Mouse (Mus musculus): ENCODE results near the gene Pik3ca. TPM values are rescaled to one million over a fixed set of nuclear protein-coding genes. Genes with fewer than 3 reads are reported as not detected.

Pik3ca gene
- total RNA-seq (2015; ENCODE audit: low replicate concordance) (13.3 and 20.1 TPM in 2 replicates), total RNA-seq (2017; ENCODE audit: low replicate concordance) (12.3 and 15.4 TPM in 2 replicates)

- peak; percentile 43 for ATAC-seq (replicated peaks; ENCODE audit: low FRiP score, poor library complexity, severe bottlenecking)
Measured at GRCm38 (mm10) chr3:32397461-32398174, at the start of gene Pik3ca. TSS of gene Pik3ca (plus strand) at chr3:32397671.

DNA sequence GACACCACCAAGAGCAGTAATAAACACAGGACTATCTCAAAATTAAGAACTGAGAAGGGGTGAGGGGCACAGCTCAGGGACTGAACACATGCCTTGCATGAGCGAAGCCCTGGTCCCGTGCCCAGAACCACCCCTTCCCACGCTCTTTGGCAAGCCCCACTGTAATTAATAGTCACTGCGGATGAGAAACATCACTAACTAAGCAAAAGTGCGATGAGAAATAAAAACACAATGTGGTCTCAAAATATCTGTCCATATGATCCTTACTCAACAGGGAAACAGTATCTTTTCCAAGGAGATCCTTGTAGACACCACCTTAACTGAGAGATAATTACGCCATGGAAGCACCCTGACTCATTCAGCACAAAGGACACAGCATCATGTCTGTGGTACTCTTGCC is 49.6 kb upstream of the Pik3ca start:
- no peak for ATAC-seq (replicated peaks; ENCODE audit: low FRiP score, poor library complexity, severe bottlenecking)

DNA sequence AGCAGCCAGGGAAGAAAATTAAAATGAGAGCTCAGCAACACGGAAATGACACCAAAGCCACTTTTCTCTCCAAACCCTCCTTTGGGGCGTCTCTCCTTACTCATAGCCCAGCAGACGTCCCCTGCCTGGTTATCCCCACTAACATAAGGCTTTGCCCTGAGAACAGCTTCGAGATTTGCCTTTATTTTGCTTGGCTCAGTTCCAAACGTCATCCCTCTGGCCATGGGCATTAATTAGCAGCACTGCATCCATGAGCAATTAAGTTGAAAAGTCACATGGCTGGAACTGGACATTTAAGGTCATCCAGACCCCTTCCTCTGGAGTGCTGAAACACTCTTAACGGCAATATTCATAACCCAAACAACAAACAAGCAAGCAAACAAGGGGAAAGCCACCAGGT is 36.2 kb upstream of the Pik3ca start:
- no peak for ATAC-seq (replicated peaks; ENCODE audit: low FRiP score, poor library complexity, severe bottlenecking)

DNA sequence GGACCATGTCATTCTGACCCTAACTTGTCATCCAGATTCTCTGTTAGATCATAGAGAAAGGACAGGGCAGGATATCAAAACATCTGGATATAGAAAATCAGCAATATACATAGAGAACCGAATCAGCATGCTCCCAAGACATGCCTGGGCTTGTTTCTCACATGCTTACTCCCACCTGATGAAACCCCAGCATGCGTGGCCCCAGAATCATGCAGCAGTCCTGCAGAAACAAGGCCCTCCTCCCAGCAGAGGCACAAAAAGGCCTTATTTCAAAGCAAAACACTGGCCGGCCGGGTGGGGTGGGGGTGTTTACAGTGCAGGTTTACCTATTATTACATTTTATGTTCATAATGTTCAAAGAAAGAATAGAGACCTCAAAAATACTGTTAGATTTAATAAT is 33.3 kb upstream of the Pik3ca start:
- no peak for ATAC-seq (replicated peaks; ENCODE audit: low FRiP score, poor library complexity, severe bottlenecking)

DNA sequence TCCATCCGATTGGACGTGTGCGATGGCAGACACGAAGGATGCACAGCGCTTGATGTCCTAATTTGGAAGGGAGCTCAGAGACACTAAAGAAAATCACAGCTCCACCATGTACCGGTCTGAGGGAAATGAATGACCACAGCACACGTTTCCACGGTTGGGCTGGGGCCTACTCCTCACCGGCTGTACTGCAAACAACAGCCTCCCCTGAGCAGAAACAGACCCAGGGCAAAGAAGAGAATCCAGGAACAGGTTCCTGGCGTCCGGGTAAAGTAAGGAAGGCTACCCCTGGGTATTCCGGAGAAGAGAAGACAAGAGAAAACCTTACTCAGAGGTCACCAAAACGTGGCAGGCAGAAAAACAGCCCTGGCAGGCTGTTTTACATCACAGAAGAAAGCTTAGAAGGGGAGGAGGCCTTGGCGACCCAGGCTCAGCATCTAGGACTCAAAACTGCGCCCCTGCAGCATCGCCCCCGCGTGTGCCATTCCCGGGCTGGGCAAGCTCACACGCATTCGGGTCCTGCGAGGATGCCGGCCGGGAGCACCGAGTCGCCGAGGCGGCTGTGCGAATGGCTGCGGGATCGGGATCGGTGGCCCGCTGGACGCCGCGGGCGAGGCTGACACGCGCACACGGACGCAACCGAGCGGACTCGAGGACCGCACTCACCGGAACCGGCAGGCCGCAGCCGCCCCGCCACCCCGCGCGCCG is 32.5 kb upstream of the Pik3ca start:
- ATAC-seq (replicated peaks; ENCODE audit: low FRiP score, poor library complexity, severe bottlenecking), result 0 out of 2 replicates have a peak, but pooled peaks have one; percentile 33

GRCm38 (mm10) chr3:32365546-32366245 is 31.8 kb upstream of the Pik3ca start, which contains the start of gene Zmat3:
TSS of gene Zmat3 (minus strand) at chr3:32366014.
- peak; percentile 79 for ATAC-seq (replicated peaks; ENCODE audit: low FRiP score, poor library complexity, severe bottlenecking)

GRCm38 (mm10) chr3:32366246-32366734 is 31.2 kb upstream of the Pik3ca start:
- ATAC-seq (replicated peaks; ENCODE audit: low FRiP score, poor library complexity, severe bottlenecking), result no peak

DNA sequence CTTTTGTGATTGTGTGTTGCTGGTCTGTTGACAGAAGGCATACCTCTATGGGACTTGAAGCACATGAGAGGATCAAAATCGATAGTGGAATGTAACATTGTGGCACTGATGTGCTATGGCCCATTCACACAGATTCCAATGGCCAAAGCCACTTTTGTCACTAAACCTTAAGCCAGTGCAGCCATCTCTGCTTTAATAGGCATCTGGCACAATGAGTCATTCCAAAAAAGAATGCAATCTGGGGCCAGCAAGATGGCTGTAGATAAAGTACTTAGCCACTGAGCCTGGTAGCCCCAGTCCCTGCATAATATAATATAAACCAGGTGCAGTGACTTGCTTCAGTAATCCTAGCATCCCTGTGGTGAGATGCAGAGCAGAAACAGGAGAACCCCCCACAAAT is 30.0 kb upstream of the Pik3ca start:
- ATAC-seq (replicated peaks; ENCODE audit: low FRiP score, poor library complexity, severe bottlenecking), result no peak

DNA sequence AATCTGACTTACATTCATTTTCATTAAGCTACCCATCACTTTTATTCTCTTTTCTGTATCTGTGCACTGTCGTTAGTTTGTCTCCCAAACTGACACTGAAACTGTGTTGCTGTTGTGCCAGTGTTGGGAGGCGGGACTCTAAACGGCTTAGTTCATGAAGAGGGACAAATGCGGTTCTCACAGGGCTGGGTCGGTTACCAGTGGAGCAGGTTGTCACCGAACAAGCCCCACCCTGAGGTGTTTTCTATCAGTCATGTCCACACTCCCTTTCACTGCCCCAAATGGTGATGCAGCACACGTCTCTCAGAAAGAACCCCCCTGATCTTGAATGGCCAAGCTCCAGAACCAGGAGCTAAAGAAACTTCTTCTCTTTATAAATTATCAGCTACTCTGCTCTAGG is 25.5 kb upstream of the Pik3ca start:
- ATAC-seq (replicated peaks; ENCODE audit: low FRiP score, poor library complexity, severe bottlenecking), result no peak

GRCm38 (mm10) chr3:32372470-32372869 is 25.0 kb upstream of the Pik3ca start:
- no peak for ATAC-seq (replicated peaks; ENCODE audit: low FRiP score, poor library complexity, severe bottlenecking)

DNA sequence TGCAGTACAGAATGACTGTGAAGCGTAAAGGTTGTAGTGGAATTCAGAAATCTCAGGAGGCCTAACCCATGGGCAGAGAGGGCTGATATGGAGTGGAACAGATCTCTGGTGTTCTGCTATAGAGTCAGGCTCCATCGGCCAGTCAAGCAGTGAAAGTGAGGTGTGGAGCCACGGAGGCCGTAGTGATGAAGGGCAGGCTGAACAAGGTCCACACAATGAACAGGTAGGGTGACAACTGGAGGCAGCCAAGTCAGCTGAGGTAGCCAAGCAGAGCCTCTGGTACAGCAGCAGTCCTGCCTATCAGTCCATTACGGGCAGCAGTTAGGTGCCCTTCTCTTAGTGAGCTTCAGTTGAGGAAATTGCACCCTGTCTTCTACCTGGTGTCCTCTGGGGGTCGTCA is 24.2 kb upstream of the Pik3ca start:
- ATAC-seq (replicated peaks; ENCODE audit: low FRiP score, poor library complexity, severe bottlenecking), result no peak

- ATAC-seq (replicated peaks; ENCODE audit: low FRiP score, poor library complexity, severe bottlenecking), result peak; percentile 52; the same call in 1 of the 2 replicates
Measured at GRCm38 (mm10) chr3:32379891-32380290, 17.6 kb upstream of the Pik3ca start.

DNA sequence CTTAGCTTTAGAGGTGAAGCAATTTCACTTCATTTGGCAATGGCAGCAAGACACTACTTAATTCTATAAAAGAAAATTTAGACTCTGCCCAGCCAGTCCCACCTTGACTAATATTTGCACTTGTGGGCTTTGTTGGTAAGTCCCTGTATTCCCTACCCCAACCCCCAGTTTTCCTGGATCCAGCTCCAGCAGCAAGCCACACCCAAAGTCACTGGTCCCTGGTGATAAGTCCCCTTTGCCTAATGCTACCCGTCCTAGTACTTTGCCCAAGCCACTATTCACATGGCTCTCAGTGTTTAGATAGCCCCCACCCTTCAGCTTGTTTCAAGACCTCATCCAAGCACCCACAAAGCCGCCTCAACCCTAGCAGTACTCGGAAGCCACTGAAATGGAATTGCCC is 15.9 kb upstream of the Pik3ca start:
- no peak for ATAC-seq (replicated peaks; ENCODE audit: low FRiP score, poor library complexity, severe bottlenecking)

DNA sequence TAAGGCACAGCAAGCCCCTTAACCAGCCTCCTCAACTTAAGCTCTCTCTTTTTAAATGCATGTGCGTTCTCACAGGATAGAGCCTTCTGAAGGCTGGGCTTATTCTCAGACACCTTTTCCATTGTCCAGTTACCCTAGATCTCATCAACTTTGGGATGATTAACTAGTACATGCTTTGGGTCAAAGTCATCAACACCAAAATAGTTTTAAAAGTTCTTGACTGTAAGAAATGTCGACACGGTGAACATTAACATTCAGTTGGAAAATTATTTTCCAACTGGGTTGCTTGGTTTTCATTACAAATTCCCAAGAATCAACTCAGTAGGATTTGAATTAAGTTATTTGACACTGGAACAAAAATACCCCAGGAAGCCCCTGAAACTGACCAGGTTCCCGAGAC is 4.6 kb upstream of the Pik3ca start:
- no peak for ATAC-seq (replicated peaks; ENCODE audit: low FRiP score, poor library complexity, severe bottlenecking)

DNA sequence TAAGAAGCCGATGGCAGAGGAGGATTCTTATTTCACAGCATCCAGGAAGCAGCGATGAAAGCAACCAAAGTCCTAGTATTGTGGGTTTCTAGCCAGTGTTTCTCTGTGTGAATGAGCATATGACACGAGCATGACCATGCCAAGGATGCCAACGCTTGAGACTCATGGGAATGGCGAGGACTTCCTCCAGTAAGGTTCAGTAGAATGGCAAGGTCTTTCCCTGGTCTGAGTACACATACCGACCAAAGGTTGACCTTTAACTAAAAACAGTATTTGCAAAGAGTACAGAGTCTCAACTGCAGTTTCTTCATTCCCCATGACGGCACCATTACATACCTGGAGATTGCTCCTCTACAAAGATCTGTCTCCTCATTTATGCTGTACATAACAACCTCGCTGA is 3.5 kb upstream of the Pik3ca start:
- no peak for ATAC-seq (replicated peaks; ENCODE audit: low FRiP score, poor library complexity, severe bottlenecking)

DNA sequence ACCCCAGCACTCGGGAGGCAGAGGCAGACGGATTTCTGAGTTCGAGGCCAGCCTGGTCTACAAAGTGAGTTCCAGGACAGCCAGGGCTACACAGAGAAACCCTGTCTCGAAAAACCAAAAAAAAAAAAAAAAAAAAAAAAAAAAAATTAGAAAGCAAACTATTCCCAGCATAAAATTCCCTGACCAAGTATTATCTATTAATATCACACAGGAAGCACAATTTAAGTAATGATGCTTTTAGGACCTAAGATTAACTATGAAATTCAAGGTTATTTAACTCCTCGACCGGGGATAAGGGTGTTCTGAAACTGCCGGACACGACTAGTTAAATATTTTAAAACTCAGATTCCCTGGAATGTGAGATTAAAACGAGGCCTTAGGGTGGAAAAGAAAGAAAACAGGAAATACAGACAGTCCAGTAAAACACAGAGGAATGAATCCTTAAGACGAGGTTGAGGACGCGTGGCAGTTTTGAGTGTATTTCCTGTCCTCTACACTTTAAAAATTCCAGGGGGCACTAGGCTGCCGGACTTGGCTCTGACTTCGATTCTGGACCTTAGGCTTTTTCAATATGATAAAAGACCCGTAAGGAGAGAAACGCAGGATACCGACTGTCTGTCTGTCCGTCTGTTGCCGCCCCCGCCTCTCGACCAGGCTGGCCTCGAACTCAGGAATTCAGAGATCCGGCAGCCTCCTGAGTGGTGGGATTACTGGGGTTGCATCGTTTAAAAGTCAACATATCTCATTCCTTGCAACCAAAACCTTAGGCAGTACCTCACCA is 1.5 kb upstream of the Pik3ca start:
- ATAC-seq (replicated peaks; ENCODE audit: low FRiP score, poor library complexity, severe bottlenecking), result peak; percentile 8; the same call in 1 of the 2 replicates

GRCm38 (mm10) chr3:32396794-32397460 is 544 bp upstream of the Pik3ca start:
- ATAC-seq (replicated peaks; ENCODE audit: low FRiP score, poor library complexity, severe bottlenecking), result peak; percentile 98

- ATAC-seq (replicated peaks; ENCODE audit: low FRiP score, poor library complexity, severe bottlenecking), result no peak
Measured at GRCm38 (mm10) chr3:32398175-32398538, 686 bp downstream of the Pik3ca start.

- ATAC-seq (replicated peaks; ENCODE audit: low FRiP score, poor library complexity, severe bottlenecking), result no peak
Measured at GRCm38 (mm10) chr3:32398623-32399022, 1.2 kb downstream of the Pik3ca start.

Data from erythroid progenitor cell, adult 5-6 weeks (primary cell).